Mouse (Mus musculus) MEL (cell line): ENCODE results near the gene Crip2.

ENCODE experiments used
- BHLHE40 ChIP-seq: IDR thresholded peaks from 2 replicates; pipeline ENCODE4 v1.6.1; 2012; ENCODE audit warnings: low read depth, mild to moderate bottlenecking, inconsistent platforms, low read length, improper control_type of control experiment, borderline replicate concordance
- CTCF ChIP-seq, 3 experiments: IDR thresholded peaks in 2 of 3; conservative IDR thresholded peaks in 1 of 3; 2 replicates each; pipeline ENCODE4 v1.5.1; 2011 to 2012; ENCODE audit warnings: low read length in 3 of 3, low read depth in 2 of 3, mild to moderate bottlenecking in 2 of 3, improper control_type of control experiment in 1 of 3, inconsistent platforms in 1 of 3, mixed read lengths in 1 of 3, moderate library complexity in 1 of 3; ENCODE audit not compliant: control insufficient read depth in 1 of 3, insufficient read depth in 1 of 3, poor library complexity in 1 of 3, severe bottlenecking in 1 of 3
- ETS1 ChIP-seq: IDR thresholded peaks from 2 replicates; pipeline ENCODE4 v1.6.1; 2012; ENCODE audit warnings: low read depth, mild to moderate bottlenecking, inconsistent platforms, low read length, improper control_type of control experiment, moderate library complexity
- JUND ChIP-seq: IDR thresholded peaks from 2 replicates; pipeline ENCODE4 v1.6.1; 2011; ENCODE audit warnings: low read depth, mild to moderate bottlenecking, improper control_type of control experiment, low read length
- TCF12 ChIP-seq: IDR thresholded peaks from 2 replicates; pipeline ENCODE4 v1.6.1; 2014; ENCODE audit warnings: low read depth, mild to moderate bottlenecking, inconsistent platforms, low read length, improper control_type of control experiment, moderate library complexity

DNA sequence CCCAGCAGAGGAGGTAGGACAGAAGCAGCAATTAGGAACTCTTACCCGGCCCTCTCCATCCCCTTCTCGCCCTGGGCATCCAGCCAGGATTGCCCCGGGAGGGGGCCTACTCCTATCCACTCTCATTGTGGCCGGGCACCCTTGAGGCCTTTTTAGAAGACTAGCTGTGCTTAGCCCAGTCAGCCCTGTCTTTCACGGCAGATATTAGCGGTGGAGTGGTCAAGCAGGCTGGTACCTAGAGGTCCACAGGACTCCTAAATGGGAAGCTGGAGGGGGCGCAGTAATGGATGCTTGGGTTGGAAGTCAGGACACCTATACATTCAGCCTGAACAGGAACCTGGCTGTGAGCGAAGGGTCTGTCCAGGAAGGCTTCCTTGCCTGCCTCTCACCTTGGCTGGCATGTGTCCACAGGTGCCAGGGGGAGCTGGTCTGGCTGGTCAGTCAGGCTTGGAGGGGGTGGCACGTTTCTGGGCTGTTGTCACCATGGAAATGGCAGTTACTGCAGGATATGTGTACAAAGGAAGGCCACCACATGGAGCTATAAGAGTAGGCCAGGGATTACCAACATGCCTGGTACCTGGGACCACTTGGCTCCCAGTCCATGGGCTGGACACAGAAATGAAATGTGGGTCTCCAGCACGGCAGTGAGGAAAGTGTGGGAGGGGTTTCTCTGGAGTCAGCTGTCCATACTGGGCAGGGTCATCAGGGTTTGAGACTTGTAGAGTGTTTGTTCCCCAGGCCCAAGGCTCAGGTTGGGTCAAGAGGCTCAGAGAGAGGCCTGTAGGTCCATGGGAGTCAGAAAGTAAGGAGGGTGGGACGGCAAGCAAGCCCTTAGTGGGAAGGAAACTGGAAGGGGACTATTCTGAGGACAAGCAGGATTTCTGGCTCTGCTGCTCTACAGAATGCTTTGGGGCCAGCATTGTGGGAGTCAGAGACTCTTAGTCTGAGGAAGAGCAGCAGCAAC, 853 bp upstream of the Crip2 start:
- TF ChIP-seq CTCF (IDR thresholded peaks at IDR 0.05 in 2 of 3, conservative IDR thresholded peaks at IDR 0.05 in 1 of 3; ENCODE audit: control insufficient read depth in 1 of 3, insufficient read depth in 1 of 3, low read depth in 2 of 3, low read length in 3 of 3, poor library complexity in 1 of 3, severe bottlenecking in 1 of 3) (no peak), JUND (no peak), BHLHE40 (no peak), ETS1 (no peak), TCF12 (no peak)
